Mouse (Mus musculus) urinary bladder, adult 2 months (tissue): ENCODE data around the gene Tas1r3. TPM values are rescaled to one million over a fixed set of nuclear protein-coding genes. Genes with fewer than 3 reads are reported as not detected.

ENCODE experiments used
- DNase-seq: peaks from one replicate; pipeline ENCODE4 v3.0.0; 2022; ENCODE audit warnings: low spot score
- polyA plus RNA-seq: library from polyadenylated mRNA; depleted of rRNA; stranded (reverse); fragments of >200 nt; gene quantifications from 2 replicates; pipeline ENCODE4 v1.2.3, GENCODE M21; 2012

Gene Tas1r3
- polyA plus RNA-seq, 1 experiment: 0.91 TPM

GRCm38 (mm10) chr4:155887674-155888073 is 24.5 kb upstream of the Tas1r3 start:
- DNase-seq: peak; percentile 15

GRCm38 (mm10) chr4:155886330-155886729 is 23.2 kb upstream of the Tas1r3 start:
- no peak for DNase-seq

- no peak for DNase-seq
These were observed 20.4 kb upstream of the Tas1r3 start for GRCm38 (mm10) chr4:155883587-155883986.

- DNase-seq: no peak
These were observed 8.2 kb upstream of the Tas1r3 start for GRCm38 (mm10) chr4:155871404-155871803.

GRCm38 (mm10) chr4:155869317-155870033 is 6.3 kb upstream of the Tas1r3 start, which contains the start of the genes Cptp and Ints11:
TSS of gene Cptp (minus strand) at chr4:155869440.
TSS of gene Ints11 (plus strand) at chr4:155869546.
- peak; percentile 90 for DNase-seq

- DNase-seq: no peak
These were observed 5.6 kb upstream of the Tas1r3 start for GRCm38 (mm10) chr4:155868614-155869298.

- no peak for DNase-seq
These were observed 1.4 kb downstream of the Tas1r3 start for GRCm38 (mm10) chr4:155861787-155862186.

- peak; percentile 24 for DNase-seq
These were observed 3.8 kb downstream of the Tas1r3 start for GRCm38 (mm10) chr4:155859318-155859717.

GRCm38 (mm10) chr4:155856881-155857280 is 6.3 kb downstream of the Tas1r3 start:
- no peak for DNase-seq

- DNase-seq: peak; percentile 15
These were observed 7.1 kb downstream of the Tas1r3 start for GRCm38 (mm10) chr4:155856071-155856470.

GRCm38 (mm10) chr4:155854991-155855390 is 8.2 kb downstream of the Tas1r3 start:
- DNase-seq: peak; percentile 18

- DNase-seq: peak; percentile 18
These were observed 9.7 kb downstream of the Tas1r3 start for GRCm38 (mm10) chr4:155853421-155853820.

GRCm38 (mm10) chr4:155851951-155852411 is 11.2 kb downstream of the Tas1r3 start:
- DNase-seq: peak; percentile 16

GRCm38 (mm10) chr4:155851368-155851767 is 11.8 kb downstream of the Tas1r3 start:
- DNase-seq: peak; percentile 19

- DNase-seq: peak; percentile 11
These were observed 13.2 kb downstream of the Tas1r3 start for GRCm38 (mm10) chr4:155849792-155850451.

GRCm38 (mm10) chr4:155849391-155849790 is 13.8 kb downstream of the Tas1r3 start:
- DNase-seq: peak; percentile 14

GRCm38 (mm10) chr4:155848434-155849095 is 14.6 kb downstream of the Tas1r3 start:
- DNase-seq: peak; percentile 18

GRCm38 (mm10) chr4:155847591-155848352 is 15.4 kb downstream of the Tas1r3 start:
- no peak for DNase-seq

GRCm38 (mm10) chr4:155846871-155847578 is 16.1 kb downstream of the Tas1r3 start, which contains the start of gene Dvl1:
TSS of gene Dvl1 (plus strand) at chr4:155847402.
- DNase-seq: peak; percentile 97

GRCm38 (mm10) chr4:155843231-155843630 is 19.9 kb downstream of the Tas1r3 start:
- no peak for DNase-seq
